Mouse (Mus musculus) left cerebral cortex, postnatal 4 days (tissue): Measurements from ENCODE around the gene Fam169a. TPM values are rescaled to one million over a fixed set of nuclear protein-coding genes. Genes with fewer than 3 reads are reported as not detected.
"Not testable (repeated sequence)": the region's sequence is repeated elsewhere in the genome, so short reads cannot be mapped to it uniquely, and the experiment has no call there.

Source experiments
- DNase-seq: peaks from one replicate; pipeline ENCODE4 v3.0.0-alpha.2; 2022
- intact Hi-C: fragments of 180-260 bp; cut with DNase I; formaldehyde crosslinking; loops from one replicate; pipeline ENCODE4 v1.15.1; 2025
- total RNA-seq, 2 experiments: library from RNA; stranded (reverse); gene quantifications; 2 replicates each; pipeline ENCODE4 v1.2.3; 2021

The Fam169a gene
- total RNA-seq, 2 experiments from 2014 or later, result 36.6 to 38.4 TPM

DNA sequence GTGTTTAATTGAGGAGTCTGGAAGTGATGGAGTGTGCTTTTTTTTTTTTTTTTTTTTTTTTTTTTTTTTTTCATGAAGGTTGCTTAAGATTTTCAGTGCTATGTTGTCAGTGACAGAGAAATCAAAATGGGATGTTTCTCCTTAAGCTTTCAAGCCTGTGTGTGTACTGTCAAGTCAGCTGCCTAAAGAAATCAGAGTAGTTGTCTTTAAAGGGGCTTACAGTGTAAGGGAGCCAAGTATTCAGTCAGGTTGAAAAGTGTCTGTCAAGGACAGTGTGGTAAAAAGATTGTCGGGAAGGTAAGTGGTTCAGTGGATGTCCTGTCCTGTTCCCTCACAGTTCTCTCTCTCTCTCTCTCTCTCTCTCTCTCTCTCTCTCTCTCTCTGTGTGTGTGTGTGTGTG, 6.4 kb downstream of the Fam169a start:
- intact Hi-C loops, result no loop called here

DNA sequence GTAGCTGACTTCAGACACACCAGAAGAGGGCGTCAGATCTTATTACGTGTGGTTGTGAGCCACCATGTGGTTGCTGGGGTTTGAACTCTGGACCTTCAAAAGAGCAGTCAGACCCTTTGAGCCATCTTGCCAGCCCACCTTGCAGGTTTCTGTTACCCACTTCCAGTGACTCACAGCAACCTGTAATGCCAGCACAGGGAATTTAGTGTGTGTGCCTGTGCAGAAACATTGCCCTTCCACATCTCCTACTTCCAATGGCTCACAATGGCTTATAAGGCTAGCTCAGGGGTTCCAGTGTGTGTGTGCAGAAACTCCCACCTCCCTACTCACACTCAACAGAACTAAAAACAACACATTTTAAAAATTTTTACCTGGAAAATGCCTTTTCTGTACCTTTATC, 10.5 kb downstream of the Fam169a start:
- intact Hi-C loops, result no loop called here

More for the DNA sequence above, 6.4 kb downstream of the Fam169a start:
- no peak for DNase-seq

DNA sequence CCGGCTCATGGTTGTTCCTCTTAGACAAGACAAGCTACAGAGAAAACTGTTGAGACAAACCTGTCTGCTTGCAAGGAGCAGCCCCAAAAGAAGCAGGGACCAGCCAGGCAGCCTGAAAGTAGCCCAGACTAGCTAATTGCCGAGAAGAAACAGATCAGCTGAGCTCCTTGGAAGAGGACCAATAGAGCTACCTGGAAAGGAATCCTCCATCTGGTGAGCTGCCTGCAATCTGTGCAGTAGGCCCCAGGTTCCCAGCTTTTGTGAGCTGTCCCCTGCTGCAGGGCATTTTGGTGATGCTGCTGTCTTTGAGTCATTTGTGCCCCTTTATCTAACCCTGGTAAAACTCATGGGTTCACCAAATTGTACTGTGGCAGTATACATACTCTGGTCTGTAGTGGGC, 13.1 kb downstream of the Fam169a start:
- intact Hi-C loops, result no loop called here

More for the DNA sequence above, 10.5 kb downstream of the Fam169a start:
- DNase-seq, result no peak

DNA sequence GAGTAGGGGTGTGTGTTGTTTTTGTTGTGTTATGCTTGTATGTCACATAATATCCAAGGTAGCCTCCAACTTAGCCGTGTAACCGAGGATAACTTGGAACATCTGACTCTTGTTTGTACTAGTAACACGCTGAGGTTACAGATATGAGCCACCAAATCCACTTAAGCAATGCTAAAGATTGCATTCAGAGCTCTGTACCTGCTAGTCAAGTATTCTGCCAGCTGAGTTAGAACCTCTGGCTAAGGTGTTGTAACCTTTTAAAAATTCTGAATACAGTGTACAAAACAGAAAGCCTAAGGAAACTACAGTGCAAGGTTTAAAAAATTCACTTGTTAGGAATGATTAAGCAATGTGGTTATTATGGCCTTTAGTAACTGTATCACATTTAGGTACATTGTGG, 13.5 kb downstream of the Fam169a start:
- intact Hi-C loops, result no loop called here
- no peak for DNase-seq

More for the DNA sequence above, 13.1 kb downstream of the Fam169a start:
- DNase-seq, result no peak

DNA sequence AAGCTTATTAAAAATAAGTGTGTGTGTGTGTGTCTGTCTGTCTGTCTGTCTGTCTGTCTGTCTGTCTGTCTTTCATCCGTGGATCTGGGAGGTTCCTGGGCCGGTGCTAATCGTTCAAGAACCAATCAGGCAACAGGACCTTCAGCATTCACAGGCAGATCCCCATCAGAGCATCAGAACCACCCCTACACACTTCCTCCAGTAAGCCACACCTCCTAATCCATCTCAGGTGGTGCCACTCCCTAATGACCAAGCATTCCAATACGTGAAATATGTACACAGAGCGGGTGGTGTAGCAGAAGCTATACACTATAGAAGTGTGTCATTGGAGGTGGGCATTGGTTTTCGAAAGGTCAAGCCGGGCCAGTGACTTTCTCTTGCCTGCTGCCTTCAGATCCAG, 15.3 kb downstream of the Fam169a start:
- no peak for DNase-seq
- intact Hi-C loops, result no loop called here

DNA sequence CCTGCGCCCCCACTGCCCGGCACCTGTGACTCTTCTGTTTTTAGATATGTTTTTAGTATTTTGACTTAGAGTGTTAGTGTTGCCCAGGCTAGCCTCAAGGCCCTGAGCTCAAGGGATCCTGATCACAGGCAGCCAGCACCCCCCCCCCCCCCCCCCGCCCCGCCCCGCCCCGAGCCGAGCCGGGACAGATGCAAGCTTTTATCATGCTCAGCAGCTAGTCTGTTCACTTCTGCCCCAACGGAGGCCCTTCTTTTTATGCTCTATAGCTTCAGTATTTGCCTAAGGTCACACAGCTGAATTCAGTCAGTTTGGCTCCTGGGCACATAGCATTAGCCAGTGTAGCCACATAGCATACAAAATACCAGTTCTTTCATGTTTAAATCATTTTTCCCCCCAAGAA, 19.2 kb downstream of the Fam169a start:
- intact Hi-C loops, result no loop called here
- DNase-seq, result no peak

DNA sequence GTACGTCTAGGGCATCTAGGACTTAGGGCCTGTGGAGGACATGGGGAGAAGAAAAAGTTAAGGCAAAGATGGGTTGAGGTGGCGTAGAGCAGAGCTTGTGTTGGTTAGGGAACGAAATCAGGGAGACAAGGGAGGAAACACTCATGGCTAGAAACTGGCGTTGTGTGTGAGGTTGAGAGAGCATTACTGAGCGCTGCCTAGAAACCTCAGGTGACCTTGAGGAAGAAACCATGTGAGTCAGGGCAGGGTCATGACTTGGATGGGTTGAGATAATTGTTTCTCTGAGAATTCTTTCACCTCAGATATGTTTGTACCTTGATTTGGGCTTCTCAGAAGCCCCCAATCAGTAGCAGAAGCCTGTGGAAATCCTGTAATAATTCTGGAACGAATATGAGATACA, 20.3 kb downstream of the Fam169a start:
- no peak for DNase-seq
- intact Hi-C loops, result no loop called here

DNA sequence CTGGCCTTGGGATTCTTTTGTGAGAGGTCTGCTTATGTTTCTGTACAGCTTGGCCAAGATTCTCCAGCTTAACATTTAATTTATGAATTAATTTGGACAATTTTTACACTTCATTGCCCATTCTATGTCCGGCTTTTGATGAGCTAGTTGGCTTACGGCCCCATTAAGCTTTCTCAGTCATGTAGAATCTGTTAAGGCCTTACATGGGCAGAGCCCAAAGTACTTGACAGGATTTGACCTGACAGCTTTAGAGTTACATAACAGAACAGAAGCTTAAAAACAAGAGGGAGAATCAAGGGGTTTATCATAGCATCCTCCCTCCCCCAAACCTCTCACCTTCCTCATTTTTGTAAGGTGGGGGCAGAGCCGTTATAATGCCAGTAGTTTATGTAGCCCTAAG, 21.1 kb downstream of the Fam169a start:
- intact Hi-C loops, result no loop called here
- DNase-seq, result peak; percentile 5

DNA sequence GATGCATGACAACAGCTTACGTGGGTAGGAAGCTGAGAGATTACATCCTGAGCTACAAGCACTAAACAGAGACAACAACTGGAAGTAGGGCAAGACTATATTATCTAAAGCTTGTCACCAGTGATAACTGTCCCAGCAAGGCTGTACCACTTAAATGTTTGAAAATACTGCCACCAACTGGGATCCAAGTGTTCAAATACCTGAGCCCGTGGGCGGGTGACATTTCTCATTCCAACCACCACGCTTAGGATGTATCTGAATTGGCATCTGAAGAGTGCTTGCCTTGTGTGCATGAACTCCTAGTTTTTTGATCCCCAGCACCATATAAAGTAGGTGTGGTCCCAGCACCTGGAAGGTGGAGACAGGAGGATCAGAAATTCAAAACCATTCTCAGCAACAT, 28.6 kb downstream of the Fam169a start:
- intact Hi-C loops, result no loop called here
- DNase-seq, result no peak

DNA sequence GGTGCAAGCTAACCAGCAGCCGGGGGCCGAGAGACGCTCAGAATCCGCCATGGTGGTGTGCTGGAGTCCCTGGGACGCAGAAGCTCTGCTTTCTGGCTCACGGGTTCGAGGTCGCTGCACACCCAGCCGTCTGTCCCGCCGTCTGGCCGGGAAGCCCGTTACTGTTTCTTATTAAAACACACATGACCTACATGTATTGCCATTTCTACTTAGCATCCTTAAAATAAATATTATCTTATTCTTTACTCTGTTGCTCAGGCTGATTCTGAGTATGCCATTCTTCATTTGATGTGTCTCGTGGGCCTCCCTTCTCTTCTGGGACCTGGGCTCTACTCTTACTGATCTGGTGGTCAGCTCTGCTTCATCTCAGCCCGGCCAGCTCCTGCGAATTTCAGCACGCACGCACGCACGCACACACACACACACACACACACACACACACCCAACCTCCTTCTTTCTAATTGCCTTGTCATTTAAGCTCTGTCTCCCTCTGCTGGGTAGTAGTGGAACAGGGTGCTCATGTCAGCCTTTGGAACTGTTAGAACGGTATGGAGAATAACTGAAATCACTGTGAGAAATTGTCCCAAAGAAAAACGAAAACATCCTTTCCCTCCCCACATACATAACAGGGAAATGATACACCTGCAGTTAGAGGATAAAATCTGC, 32.2 kb downstream of the Fam169a start, which contains the start of gene Gm6169:
Gene Gm6169, minus strand, starts transcription at position 51 of the 666 bp plus-strand sequence.
- DNase-seq, result peak; percentile 68
- intact Hi-C loops, result no loop called here

DNA sequence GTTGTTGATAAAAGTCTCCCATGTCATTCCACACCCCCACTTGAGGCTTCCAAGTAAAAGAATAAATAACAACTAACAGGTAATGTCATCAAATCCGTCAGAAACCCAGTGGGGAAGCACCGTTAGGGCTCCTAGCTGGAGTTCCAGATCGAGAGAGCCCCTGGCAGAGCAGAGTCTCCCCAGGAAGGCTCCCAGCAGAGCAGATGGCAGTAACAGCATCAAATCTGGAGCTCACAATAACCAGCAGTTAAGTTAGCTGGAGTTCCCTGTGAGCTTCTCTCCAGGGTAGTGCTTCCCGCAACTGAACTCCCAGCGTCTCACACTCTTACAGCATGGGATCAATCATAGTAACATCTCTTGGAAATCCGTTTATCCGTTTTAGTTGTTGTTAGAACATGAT, 37.9 kb downstream of the Fam169a start:
- DNase-seq, result no peak
- intact Hi-C loops, result no loop called here

DNA sequence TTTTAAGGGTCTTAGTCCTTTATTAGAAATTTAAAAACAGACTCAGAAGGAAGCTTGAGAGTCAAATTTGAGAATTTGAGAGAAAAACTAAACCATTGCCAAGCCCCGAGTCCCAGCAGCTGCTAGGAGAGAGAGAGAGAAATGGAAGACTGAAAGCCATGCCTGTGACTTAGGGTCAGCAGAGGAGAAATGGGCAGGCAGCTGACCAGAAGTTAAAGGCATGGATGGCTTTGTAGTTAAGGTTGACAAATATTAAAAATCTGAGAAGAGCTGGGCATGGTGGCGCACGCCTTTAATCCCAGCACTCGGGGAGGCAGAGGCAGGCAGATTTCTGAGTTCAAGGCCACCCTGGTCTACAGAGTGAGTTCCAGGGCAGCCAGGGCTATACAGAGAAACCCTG, 40.6 kb downstream of the Fam169a start:
- DNase-seq, intact Hi-C loops: not testable (repeated sequence)

DNA sequence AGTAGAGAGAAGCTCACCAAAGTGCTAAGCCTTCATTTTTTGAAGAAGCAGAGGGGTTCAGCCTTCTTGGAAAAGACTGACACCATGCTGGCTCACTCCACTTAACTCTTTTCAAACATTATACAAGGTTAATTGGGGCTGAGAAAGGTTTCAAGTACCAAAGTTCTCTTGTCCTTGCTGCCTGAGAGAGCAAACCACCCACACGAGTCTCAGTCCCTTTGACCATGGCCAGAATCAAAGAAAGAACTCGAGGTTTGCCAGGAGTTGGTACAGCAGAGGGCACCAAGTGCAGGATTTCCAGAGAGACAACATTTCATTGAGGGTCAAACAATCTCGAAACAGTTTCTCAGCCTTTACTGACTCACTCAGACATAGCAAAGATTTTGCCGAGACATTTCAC, 42.0 kb downstream of the Fam169a start:
- intact Hi-C loops, result no loop called here
- DNase-seq, result no peak

DNA sequence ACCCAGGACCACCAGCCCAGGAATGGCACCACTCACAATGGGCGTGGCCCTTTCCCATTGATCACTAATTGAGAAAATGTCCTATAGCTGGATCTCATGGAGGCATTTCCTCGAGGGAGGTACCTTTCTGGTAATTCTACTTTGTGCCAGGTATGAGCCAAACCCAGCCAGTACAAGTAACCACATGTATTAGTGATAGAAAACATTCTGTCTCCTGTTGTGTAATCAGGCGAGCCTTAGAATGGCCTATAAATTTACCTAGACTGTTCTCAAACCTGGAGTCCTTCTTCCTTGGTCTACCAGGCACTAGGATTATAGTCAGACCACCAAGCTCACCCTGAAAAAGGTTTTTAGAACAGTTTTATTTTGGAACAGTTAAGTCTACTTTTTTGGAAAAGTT, 54.3 kb downstream of the Fam169a start:
- intact Hi-C loops, result loop anchor here (10.0 kb wide), 1 partner anchor 467 kb away; no protein-coding TSS in a partner anchor
- DNase-seq, result no peak

DNA sequence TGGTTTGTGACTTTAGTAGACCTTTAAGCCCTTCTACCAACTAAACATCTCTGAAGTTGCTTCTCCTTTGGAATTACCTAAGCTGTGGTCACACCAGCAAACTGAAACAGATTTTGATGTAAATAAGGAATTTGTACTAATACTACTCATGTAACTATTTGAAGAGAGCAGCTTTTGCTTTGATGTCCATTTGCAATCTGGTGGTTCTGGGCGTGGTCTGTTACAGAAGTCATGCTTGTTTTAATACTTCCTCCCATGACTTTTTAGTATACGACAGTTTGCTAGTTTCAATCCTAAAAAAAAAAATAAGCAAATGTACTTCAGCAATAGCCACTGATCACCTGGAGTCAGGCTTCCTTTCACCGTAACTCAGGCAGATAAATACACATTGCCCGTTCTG, 62.6 kb downstream of the Fam169a start:
- not testable (repeated sequence) for DNase-seq
- intact Hi-C loops, result loop anchor here (10.0 kb wide), 1 partner anchor 475 kb away; no protein-coding TSS in a partner anchor

DNA sequence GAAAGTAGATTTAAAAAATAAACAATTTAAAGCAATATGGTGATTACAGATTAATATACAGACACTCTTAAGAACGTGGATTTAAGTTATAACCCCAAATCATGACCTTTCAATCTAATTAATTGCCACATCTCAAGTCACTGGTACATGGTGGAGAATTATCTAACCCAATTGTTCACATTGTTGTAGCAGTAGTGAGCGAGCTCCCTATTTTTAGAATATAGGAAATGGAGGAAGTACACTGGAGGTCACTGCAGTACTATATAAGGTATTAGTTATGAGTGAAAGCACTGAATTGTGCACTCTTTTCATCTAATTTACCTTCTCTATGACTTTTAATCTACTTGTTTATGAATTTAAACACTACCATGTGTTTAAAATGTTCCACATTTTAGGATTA, 63.3 kb downstream of the Fam169a start:
- DNase-seq, intact Hi-C loops: not testable (repeated sequence)

DNA sequence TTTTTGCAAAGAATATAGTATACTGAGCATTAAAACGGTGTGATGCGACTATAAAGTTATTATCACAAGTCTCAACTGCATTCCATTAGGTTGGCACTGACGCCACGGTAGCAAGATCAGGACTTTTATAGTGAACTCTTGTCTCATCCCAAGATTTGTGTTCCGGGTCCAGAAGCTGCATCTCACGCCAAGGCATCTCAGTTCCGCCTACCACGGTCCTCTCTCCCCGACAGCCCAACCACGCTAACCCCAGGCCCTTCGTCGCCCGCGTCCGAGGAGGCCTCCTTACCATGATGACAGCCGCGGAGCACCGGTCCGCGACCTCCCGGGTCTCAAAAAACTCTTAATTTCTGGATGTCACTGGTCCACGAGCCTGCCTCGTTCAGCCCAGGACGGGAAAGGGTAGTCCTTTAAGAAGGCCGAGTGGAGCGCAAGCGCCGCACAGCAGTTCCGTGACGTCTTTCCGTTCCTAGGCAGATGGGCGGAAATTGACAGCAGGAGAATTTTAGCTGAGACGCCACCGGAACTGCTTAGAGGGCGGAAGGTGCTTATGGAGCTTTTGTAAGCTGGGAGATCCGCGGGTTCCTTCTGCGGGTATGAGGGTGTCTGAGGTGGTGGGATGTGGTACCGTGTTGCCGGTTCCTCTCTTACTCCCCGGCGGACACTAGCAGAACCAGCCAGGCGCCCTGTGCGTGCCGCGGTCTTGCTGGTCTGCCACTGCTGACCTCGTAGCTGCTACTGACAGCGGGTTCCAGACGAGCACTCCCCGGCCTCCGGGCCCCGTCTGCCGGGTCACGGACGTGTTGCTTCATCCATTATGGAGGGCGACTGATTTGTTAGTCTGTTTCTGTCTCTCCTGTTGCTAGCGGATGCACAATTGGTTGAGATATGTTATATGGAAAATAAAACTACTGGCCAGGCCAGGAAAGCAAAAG, 70.6 kb downstream of the Fam169a start, which contains the start of the genes Gfm2 and Nsa2:
Gene Gfm2, plus strand, starts transcription at position 472 of the 935 bp plus-strand sequence.
Gene Nsa2, minus strand, starts transcription at position 472 of the 935 bp plus-strand sequence.
- intact Hi-C loops, result no loop called here
- peak; percentile 86 for DNase-seq

DNA sequence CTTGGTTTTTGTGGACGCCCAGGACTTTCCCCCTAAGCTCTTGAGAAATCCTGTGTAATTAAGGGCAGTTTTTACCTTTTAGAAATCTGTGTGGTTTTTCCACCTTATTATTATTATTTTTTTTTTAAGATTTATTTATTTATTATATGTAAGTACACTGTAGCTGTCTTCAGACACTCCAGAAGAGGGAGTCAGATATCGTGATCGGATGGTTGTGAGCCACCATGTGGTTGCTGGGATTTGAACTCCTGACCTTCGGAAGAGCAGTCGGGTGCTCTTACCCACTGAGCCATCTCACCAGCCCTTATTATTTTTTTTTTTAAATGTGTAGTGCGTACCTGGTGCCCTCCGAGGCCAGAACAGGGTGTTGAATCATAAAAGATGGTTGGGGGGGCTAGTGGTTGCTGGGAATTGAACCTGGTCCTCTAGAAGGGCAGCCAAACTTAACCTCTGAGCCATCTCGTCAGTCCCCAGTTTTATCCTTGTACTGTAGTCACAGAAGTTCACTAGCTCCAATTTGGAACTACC, 71.4 kb downstream of the Fam169a start:
- intact Hi-C loops, DNase-seq: not testable (repeated sequence)

DNA sequence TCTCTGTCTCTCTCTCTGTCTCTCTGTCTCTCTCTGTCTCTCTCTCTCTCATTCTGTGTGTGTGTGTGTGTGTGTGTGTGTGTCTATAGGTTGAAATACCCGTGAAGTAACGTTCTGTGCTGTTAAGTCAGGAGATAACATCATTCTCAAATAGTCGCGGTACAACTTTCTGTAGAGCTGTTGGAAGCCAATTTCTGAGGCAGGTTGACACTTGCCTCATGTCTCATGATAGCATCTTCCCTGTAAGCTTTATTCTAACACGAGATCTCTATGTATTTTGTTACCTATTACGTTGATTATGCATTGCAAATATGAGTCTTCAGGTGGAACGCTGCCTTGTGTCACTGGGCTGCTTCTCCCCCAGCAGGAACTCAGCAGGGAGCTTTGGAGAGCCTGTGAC, 75.2 kb downstream of the Fam169a start:
- no peak for DNase-seq
- intact Hi-C loops, result no loop called here

DNA sequence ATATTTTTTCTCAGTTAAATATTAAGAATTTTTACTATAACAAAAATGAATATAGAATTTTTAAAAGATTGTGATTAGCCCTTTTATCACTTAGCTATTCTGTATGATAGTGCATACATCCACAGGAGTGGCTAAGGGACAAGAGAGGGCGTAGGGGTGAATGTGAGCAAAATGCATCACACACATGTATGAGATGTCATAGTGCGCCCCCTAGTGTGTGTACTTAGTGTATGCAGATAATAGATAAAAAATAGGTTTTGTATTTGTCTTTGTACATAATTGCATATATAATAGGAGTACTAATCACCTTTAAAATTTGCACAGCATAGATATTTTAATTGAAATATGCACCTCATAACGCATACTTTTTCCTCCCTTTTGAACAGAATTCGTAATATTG, 78.7 kb downstream of the Fam169a start:
- intact Hi-C loops, result no loop called here

More for the DNA sequence above, 78.7 kb downstream of the Fam169a start:
- DNase-seq, result peak; percentile 56
